Mouse (Mus musculus) embryonic facial prominence, embryonic 11.5 days (tissue): ENCODE data around the gene Prps2. TPM values are rescaled to one million over a fixed set of nuclear protein-coding genes. Genes with fewer than 3 reads are reported as not detected.
"Not testable (repeated sequence)": the region's sequence is repeated elsewhere in the genome, so short reads cannot be mapped to it uniquely, and the experiment has no call there.

ENCODE experiments used
- ATAC-seq: fragments of 200-750 bp; cut with Nextera tagmentation; replicated peaks from 2 replicates; pipeline ENCODE4 v1.8.0; 2017; ENCODE audit warnings: low read depth; ENCODE audit not compliant: insufficient number of reproducible peaks, low FRiP score, low TSS enrichment
- DNase-seq: peaks from one replicate; pipeline ENCODE4 v3.0.0-alpha.2; 2015; ENCODE audit warnings: low spot score
- H3K27ac ChIP-seq: fragments of 300-500 bp; sonication (generic); replicated peaks from 2 replicates; pipeline ENCODE4 v1.5.1; 2014; ENCODE audit warnings: mild to moderate bottlenecking, low read depth, low read length, control low read depth
- H3K27me3 ChIP-seq: fragments of 300-500 bp; sonication (generic); 2 replicates; pipeline ENCODE4 v1.6.1; 2014; ENCODE audit warnings: mild to moderate bottlenecking, low read length, moderate library complexity, mixed read lengths; ENCODE audit not compliant: control insufficient read depth, insufficient read depth
- H3K36me3 ChIP-seq: fragments of 300-500 bp; sonication (generic); replicated peaks from 2 replicates; pipeline ENCODE4 v1.6.1; 2014; ENCODE audit warnings: low read depth, mild to moderate bottlenecking, low read length, moderate library complexity, mixed read lengths; ENCODE audit not compliant: control insufficient read depth, insufficient read depth
- H3K4me1 ChIP-seq: fragments of 300-500 bp; sonication (generic); 2 replicates; pipeline ENCODE4 v1.6.1; 2014; ENCODE audit warnings: low read length, mixed read lengths; ENCODE audit not compliant: control insufficient read depth, insufficient read depth
- H3K4me2 ChIP-seq: fragments of 300-500 bp; sonication (generic); 2 replicates; pipeline ENCODE4 v1.6.1; 2014; ENCODE audit warnings: low read depth, mild to moderate bottlenecking, control low read depth, low read length, moderate library complexity
- H3K4me3 ChIP-seq: fragments of 300-500 bp; sonication (generic); 2 replicates; pipeline ENCODE4 v1.5.1; 2014; ENCODE audit warnings: low read depth, low read length, control low read depth
- H3K9ac ChIP-seq: fragments of 300-500 bp; sonication (generic); replicated peaks from 2 replicates; pipeline ENCODE4 v1.6.1; 2014; ENCODE audit warnings: mild to moderate bottlenecking, control low read depth, low read length
- H3K9me3 ChIP-seq: fragments of 300-500 bp; sonication (generic); replicated peaks from 2 replicates; pipeline ENCODE4 v1.6.1; 2016; ENCODE audit warnings: mild to moderate bottlenecking, low read length, inconsistent platforms, mixed read lengths; ENCODE audit not compliant: control insufficient read depth
- WGBS: fragments of 180-500 bp; shearing (Covaris S2); extraction: QIAGEN DNeasy Blood & Tissue Kit; methylation state at CpG from one replicate; pipeline ENCODE4 v1.1.7; 2014; 5-methylcytosine and 5-hydroxymethylcytosine counted together
- polyA plus RNA-seq: library from polyadenylated mRNA; unstranded; fragments of >200 nt; fragmentation: Nextera tagmentation; extraction: Ambion mirVana; gene quantifications from 2 replicates; pipeline ENCODE4 v1.2.1, GENCODE M21; 2014

Gene Prps2
- polyA plus RNA-seq, 1 experiment from 2014 or later, result 17.0 TPM

DNA sequence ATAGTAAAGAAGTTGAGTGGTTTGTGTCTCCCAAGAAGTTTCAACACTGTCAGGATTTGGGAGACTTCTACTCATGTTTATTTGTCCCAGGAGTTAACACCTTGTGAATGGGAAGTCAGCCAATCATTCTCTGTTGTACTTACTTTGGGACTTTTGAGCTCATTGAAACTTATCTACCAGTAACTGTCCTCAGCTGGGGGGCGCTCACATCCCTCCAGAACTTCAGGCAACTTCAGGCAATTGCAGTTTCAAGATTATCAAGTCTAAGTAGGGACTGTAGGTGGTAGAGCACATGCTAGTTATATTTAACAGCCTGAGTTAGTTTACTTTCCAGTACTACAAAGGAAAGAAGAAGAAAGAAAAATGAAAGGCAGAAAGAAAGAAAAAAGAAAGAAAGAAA is 58.8 kb downstream of the Prps2 start:
- H3K4me1 ChIP-seq, result no peaks in the 10 kb centered on the region
- H3K36me3 ChIP-seq, result no peaks in the 10 kb centered on the region
- no peak overlapping the region for H3K4me2 ChIP-seq
- no peaks in the 10 kb centered on the region for H3K27me3 ChIP-seq
- no peak overlapping the region for H3K9ac ChIP-seq
- ATAC-seq, result no peak
- WGBS, result 54% methylated on average over 1 of the region's 1 CpGs
- no peaks in the 10 kb centered on the region for H3K9me3 ChIP-seq
- no peak overlapping the region for H3K4me3 ChIP-seq
- H3K27ac ChIP-seq, result no peak overlapping the region
- DNase-seq, result no peak

DNA sequence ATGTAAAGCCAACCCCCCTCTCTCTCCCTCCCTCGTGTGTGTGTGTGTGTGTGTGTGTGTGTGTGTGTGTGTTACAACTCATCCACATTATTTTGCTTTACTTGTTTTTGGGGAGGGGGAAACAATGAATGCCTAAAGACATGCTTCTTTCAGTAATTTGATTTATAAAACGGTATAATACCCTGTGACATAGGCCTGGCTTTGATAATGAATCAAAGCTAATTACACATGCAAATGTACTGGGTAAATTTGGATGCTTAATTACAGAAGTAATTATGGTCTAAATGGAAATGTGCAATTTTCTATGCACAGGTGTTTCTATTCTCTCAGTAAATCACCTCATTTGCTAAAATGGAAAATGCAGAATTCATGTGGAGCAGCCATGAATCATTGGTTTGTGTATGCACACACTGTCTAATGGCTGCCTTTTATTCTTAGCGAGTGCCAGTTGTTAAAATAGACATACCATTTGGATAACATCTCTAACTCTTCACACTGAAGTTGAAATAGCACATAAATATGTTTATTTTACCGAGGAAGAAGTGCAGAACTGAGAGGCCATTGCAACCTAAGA is 61.2 kb downstream of the Prps2 start:
- DNase-seq, result no peak
- H3K36me3 ChIP-seq, result no peaks in the 10 kb centered on the region
- H3K27me3 ChIP-seq, result no peaks in the 10 kb centered on the region
- no peak overlapping the region for H3K4me2 ChIP-seq
- H3K27ac ChIP-seq, result no peak overlapping the region
- ATAC-seq, result no peak
- H3K4me1 ChIP-seq, result no peaks in the 10 kb centered on the region
- no peaks in the 10 kb centered on the region for H3K9me3 ChIP-seq
- H3K4me3 ChIP-seq, result no peak overlapping the region
- H3K9ac ChIP-seq, result no peak overlapping the region
- 79% methylated on average over 4 of the region's 4 CpGs for whole genome bisulfite sequencing

DNA sequence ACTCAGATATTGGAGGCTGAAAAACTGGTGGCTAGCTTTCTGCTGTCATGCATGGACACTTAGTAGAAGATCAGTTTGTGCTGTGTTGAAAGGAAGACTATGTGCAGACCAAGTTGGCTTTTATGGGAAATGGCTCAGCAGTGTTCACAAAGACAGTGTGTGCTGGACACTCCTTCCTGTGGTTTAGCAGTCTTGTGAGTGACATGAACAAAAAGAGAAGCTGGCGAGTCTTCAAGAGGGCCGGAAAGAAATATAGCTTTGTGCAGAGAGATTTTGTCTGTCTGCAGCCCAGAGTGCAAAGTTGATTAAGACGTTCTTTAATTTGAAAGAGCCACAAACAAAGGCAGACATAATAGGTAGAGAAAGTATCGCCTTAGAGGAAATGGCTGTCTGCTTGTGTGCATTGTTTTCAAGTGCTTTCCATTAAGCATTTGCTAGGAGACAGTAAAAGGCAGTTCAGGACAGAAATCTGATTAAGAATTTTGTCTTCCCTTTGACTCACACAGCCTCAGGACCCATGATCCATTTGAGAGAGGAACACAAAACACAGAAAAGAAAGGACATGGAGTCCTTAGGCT is 63.6 kb downstream of the Prps2 start:
- H3K9me3 ChIP-seq, result no peaks in the 10 kb centered on the region
- H3K4me3 ChIP-seq, result no peak overlapping the region
- no peak for DNase-seq
- no peaks in the 10 kb centered on the region for H3K27me3 ChIP-seq
- no peaks in the 10 kb centered on the region for H3K36me3 ChIP-seq
- 62% methylated on average over 4 of the region's 4 CpGs for WGBS
- no peak overlapping the region for H3K27ac ChIP-seq
- no peaks in the 10 kb centered on the region for H3K4me1 ChIP-seq
- no peak for ATAC-seq
- H3K4me2 ChIP-seq, result no peak overlapping the region
- no peak overlapping the region for H3K9ac ChIP-seq

DNA sequence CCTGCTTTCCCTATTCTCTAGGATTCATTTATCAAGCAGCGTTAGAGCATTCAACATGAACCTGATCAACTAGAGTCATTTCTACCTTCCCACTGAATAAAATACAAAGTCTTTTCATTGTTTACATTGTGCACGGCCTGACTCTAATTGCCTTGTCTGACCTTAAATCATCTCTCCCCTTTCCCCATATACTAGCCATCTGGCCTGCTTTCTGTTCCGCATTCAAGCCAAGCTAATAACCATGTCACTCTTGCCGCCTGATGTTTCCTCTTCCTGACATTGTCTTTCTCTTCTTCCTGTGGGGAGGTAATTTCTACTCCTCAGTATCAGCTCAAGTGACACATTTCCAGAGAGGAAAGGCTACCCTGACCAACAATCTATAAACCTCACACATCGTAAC is 66.8 kb downstream of the Prps2 start:
- WGBS, result 69% methylated on average over 5 of the region's 5 CpGs
- Histone ChIP-seq H3K9ac (no peak overlapping the region), H3K4me1 (no peaks in the 10 kb centered on the region), H3K36me3 (no peaks in the 10 kb centered on the region), H3K27ac (no peak overlapping the region), H3K27me3 (no peaks in the 10 kb centered on the region), H3K4me3 (no peak overlapping the region), H3K9me3 (no peaks in the 10 kb centered on the region), H3K4me2 (no peak overlapping the region)
- DNase-seq, result no peak
- no peak for ATAC-seq

DNA sequence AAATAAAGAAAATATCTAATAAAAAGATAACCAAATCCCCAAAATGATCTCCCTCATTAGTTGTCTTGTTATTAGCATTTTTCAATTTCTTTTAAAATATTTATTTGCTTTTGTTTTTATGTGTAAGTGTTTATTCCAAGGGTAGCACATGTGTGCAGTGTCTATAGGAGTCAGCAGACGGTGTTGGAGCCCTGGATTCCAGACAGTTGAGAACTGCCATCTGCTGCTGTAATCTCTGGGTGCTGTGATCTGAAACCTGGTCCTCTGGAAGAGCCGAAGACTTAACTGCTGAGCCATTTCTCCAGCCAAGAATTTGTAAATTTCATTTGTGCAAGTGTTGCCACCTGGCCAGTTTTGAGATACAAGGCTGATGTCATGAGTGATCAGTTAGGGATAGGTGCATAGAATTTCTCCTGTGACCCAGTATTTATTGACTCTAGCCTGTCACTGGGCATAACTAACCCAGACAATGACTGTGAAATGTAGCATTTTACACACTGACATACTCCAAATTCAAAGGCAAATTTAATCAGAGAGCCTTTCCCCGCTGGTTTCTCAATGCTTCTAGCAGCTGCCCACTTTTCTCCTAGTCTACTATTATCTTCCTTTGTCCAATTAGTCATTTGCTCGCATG is 67.3 kb downstream of the Prps2 start:
- DNase-seq, result no peak
- Histone ChIP-seq H3K4me1 (no peaks in the 10 kb centered on the region), H3K27me3 (no peaks in the 10 kb centered on the region), H3K36me3 (no peaks in the 10 kb centered on the region), H3K4me3 (no peak overlapping the region), H3K27ac (no peak overlapping the region), H3K9ac (no peak overlapping the region), H3K9me3 (no peaks in the 10 kb centered on the region), H3K4me2 (no peak overlapping the region)
- no peak for ATAC-seq
- 76% methylated on average over 4 of the region's 4 CpGs for WGBS

DNA sequence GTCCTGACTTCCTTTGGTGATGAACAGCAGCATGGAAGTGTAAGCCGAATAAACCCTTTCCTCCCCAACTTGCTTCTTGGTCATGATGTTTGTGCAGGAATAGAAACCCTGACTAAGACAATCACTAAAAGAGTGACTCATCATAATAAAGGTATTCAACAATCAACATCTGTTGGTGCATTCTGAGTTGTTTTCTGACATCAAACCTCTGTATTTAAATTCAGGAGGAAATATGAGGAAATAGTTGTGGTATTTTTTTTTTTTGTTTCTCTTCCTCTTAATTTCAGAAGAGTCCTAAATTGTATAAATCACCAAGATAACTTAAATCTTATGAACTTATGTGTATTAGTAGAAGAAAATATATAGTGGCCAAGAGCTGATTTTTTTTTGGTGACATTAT is 80.5 kb downstream of the Prps2 start:
- not testable (repeated sequence) for H3K27ac ChIP-seq, H3K9me3 ChIP-seq, H3K4me2 ChIP-seq, ATAC-seq, H3K4me3 ChIP-seq, H3K36me3 ChIP-seq, H3K4me1 ChIP-seq, H3K9ac ChIP-seq, H3K27me3 ChIP-seq, DNase-seq
- WGBS, result no CpG with 5 or more reads among the region's 1 CpGs

Other genes starting within 250 kb of the Prps2 start
- 3,139 and 3,175 TPM in 2 replicates for gene Tmsb4x, start 173.4 kb downstream of the Prps2 start, polyA plus RNA-seq
- 0.07 TPM in 1 of 2 replicates, not detected in the other for gene Tlr8, start 118.4 kb downstream of the Prps2 start, polyA plus RNA-seq
- 0.50 and 0.73 TPM in 2 replicates for gene Tlr7, start 52.2 kb downstream of the Prps2 start, polyA plus RNA-seq